Mouse (Mus musculus) CD4-positive naive resting alpha-beta T cell, adult 76 days (primary cell): Measurements from ENCODE around the gene Cmah. TPM values are rescaled to one million over a fixed set of nuclear protein-coding genes. Genes with fewer than 3 reads are reported as not detected.

Experiments used
- total RNA-seq: library from RNA; stranded (reverse); gene quantifications from one replicate; pipeline ENCODE4 v1.2.4, GENCODE M21; 2023

The Cmah gene
- total RNA-seq = 197 TPM

DNA sequence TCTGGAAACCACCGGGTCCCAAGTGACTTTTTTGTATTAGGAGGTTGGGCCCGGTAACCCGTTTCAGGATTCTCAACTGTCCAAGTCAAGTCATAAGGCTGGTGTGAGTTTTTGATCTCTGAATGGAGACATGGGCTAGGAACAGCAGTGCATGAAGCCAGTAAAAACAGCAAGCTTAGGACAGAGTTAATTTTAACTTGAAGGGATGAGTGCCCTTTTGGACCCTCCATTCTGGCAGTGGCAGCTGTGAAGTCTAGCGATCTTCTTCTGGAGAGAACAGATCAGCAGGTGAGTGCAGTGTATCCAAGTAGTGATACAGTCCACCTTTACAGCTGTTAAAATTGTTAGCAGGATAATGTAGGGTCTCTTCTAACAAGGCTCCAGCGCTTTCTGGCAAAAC lies at the start of gene Cmah:
Gene Cmah, plus strand, starts transcription at position 204 of the 400 bp plus-strand sequence.

DNA sequence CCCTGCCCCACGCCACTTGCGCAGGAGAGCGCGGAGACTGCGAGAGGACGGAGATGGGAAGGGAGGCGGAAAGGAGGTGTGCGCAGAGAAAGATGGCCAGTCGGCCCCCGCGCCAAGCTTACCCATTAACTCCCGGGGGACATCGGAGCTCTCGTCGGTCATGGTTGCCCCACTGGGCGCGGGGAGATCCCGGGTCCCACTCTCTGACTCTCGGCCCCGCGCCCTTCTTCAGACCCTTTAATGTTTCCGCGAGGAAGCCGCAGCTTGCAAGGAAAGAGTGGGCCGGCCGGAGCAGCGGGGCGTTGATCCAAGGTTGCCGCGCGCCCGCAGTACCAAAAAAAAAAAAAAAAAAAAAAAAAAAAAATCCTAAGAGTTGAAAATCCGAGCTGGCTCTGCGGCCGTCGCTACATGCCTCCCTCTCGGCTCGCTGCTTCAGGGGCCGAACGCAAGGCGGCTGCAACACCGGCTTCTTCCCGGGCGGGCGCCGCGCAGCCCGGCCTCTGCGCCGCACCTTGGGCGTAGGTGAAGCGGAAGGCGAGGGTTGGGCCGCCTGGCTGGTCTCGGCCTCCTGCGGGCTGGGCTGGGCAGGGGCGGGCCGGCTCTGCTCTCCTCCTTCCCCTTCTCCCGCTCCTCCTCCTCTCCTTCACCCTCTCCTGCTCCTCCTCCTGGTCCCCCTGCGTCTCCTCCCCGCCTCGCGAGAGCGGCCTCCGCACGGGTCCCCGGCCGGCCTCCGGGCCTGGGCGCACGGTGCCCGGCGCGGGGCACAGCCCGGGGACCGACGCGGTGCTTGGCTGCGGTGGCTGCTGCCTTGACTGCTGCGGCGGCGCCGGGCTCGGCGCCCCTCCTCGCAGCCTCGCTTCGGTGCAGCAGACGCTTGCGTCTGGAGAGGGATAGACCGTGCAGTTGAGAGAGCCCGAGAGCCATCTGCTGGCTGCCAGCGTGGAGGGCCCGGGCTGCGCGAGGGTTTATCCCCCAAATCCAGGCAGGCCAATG lies 46.5 kb upstream of the Cmah start, which contains the start of gene Carmil1:
Gene Carmil1, minus strand, starts transcription at position 357 of the 993 bp plus-strand sequence.

Other genes with a start within 250 kb of the Cmah start
- 3.8 TPM for gene Carmil1, start 46.6 kb upstream of the Cmah start, total RNA-seq